Mouse (Mus musculus): ENCODE data around the gene Pcsk5. TPM values are rescaled to one million over a fixed set of nuclear protein-coding genes. Genes with fewer than 3 reads are reported as not detected.

Gene Pcsk5
- total RNA-seq, 4 experiments from 2014 or later: 1.8 to 2.5 (median 2.1) TPM

DNA sequence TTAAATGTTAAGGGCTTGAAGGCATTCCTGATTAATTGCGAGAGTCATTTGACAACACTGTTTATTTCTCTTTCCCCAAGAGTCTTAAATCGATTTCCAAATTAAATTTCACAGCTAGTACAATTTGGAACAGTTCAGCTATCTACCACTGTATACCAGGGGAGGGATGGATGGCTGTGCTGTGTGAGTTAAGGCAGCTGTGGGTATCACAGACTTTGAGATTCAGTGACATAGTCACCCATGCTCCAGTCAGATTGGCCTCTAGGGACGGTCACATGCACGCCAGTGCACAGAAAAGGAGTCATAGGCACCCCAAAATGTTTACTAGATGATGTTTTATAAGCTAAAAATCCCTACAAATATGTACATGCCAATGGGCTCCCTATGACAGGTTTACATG, 260.0 kb downstream of the Pcsk5 start:
- DNase-seq (ENCODE audit: low spot score): no peak

- DNase-seq (ENCODE audit: low spot score): no peak
Measured at GRCm38 (mm10) chr19:17574564-17574963, 262.9 kb downstream of the Pcsk5 start.

- DNase-seq (ENCODE audit: low spot score): no peak
Measured at GRCm38 (mm10) chr19:17572315-17572714, 265.1 kb downstream of the Pcsk5 start.

- no peak for DNase-seq (ENCODE audit: low spot score)
Measured at GRCm38 (mm10) chr19:17570936-17571335, 266.5 kb downstream of the Pcsk5 start.

DNA sequence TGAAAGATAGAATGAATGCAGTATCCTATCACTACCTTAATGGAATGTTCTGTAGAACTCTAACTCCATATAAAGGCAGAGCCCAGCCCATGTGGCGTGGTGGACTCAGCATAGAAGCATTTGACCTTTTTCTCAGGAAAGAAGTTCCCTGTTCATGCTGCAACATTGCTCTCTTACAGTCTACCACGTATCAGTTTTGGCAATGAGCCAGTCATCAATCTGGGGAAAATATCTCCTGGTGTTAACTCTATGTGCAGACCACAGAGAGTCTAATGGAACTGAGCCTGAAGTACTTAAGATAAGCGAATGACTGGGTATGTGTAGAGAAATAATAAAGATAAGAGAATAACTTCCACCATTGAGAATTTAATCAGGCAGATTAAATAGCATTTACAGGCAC, 270.2 kb downstream of the Pcsk5 start:
- no peak for DNase-seq (ENCODE audit: low spot score)

GRCm38 (mm10) chr19:17566097-17566496, 271.3 kb downstream of the Pcsk5 start:
- DNase-seq (ENCODE audit: low spot score): no peak

- DNase-seq (ENCODE audit: low spot score): no peak
Measured at GRCm38 (mm10) chr19:17558764-17559163, 278.7 kb downstream of the Pcsk5 start.

GRCm38 (mm10) chr19:17555159-17555558, 282.3 kb downstream of the Pcsk5 start:
- DNase-seq (ENCODE audit: low spot score): no peak

DNA sequence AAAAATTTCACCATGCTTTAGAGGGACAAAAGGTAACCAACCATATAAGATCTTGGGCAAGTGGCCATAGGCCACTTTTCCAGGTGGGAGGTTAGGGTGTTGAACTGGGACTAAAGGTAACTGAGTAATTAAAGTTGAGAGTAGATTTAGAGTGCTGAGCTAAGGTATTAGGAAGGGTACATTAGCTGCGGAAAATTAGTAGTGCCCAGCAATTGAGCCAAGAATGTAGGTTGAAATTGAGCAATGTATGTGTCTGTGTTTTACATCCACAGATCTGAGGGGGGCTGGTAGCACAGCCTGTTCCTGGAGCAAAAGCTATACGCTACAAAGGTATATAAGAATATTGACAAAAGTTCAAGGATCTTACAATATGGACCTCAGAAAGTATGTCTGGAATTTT, 282.9 kb downstream of the Pcsk5 start:
- no peak for DNase-seq (ENCODE audit: low spot score)

DNA sequence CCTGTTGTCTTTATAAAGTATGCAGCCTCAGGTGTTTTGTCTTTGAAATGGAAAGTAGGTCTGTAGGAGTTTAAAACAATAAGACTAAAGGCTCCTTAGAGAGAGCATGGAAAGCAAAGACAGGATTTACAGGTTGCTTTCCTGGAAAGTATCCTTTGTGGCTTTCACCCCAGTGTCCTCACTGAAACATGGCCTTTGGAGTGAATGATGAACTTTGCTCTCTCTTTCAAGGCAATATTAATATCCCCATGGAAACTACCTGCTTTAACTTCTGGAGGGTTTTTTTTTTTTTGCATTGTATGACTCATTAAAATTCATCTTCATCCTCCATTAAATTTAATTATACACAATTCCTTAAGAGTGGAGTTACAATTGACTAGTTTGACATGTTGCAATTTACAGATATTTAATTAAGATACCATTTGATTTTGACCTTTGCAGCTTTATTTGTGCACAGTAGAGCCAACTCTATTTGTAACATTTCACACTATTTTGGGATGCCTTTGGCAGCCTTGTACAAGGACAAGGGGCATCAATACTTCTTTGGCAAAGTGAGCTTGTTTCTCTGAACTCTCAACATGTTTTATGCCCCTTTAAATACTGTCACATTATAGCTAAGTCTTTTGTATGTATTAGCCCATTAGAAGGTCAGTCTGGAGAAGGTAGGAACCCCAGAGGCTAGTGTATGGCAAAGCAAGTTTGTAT, 283.9 kb downstream of the Pcsk5 start:
- DNase-seq (ENCODE audit: low spot score): no peak

GRCm38 (mm10) chr19:17528746-17529532, 308.5 kb downstream of the Pcsk5 start:
- DNase-seq (ENCODE audit: low spot score): no peak

GRCm38 (mm10) chr19:17525558-17525957, 311.9 kb downstream of the Pcsk5 start:
- no peak for DNase-seq (ENCODE audit: low spot score)

GRCm38 (mm10) chr19:17514456-17514855, 323.0 kb downstream of the Pcsk5 start:
- DNase-seq (ENCODE audit: low spot score): no peak

GRCm38 (mm10) chr19:17511283-17511682, 326.1 kb downstream of the Pcsk5 start:
- no peak for DNase-seq (ENCODE audit: low spot score)

- no peak for DNase-seq (ENCODE audit: low spot score)
Measured at GRCm38 (mm10) chr19:17504212-17504611, 333.2 kb downstream of the Pcsk5 start.

GRCm38 (mm10) chr19:17498586-17499235, 338.7 kb downstream of the Pcsk5 start:
- peak; percentile 48 for DNase-seq (ENCODE audit: low spot score)

GRCm38 (mm10) chr19:17496131-17496530, 341.3 kb downstream of the Pcsk5 start:
- DNase-seq (ENCODE audit: low spot score): no peak

DNA sequence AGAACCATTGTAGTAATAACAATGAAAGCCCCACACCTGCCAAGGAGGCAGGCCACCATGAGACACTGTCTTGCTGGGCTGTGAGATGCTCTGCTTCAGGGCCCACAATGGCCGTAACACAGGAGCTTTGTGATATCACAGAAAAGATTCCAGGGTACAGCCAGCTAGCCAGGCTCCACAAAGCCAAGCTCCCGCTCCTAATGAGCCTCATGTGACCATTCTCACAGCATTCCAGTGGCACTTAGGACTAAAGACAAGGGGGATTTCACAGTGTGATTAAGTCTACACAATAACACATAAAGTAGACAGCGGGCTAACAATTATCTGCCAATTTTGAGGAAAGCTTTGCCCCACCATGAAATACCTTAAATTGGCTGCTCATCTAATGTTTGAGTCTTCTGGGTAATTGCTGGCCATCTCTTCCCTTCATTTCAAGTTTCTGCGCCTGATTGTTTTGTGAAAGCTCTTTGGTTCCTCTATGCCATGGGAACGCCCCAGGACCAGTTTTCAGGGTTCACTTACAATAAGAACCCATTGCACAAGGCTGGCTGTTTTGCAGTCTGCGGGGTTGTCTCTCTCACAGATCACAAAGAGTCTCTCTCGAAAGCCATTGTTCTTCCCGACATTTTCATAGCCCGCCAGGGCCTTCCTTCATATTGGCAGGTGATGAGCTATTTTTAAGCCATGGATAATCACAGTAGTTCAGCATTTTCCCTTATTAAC, 345.4 kb downstream of the Pcsk5 start:
- no peak for DNase-seq (ENCODE audit: low spot score)

DNA sequence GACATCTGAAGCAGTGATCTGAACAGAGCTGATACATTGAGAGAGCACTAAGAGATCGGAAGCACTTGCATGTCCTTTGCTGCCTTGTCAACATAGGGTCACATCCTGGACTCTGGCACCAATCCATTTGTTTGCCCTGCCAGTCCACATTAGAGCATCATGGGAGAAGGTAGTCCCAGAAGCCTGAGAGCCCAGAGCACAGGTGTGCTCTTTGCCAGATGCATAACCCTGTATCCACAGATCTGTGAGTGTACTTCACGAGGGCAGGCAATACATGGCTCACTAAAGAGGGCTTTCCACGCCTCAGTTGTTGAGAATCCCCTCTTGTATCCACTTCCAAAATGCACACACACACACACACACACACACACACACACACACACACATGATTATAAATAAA, 346.1 kb downstream of the Pcsk5 start:
- DNase-seq (ENCODE audit: low spot score): no peak

GRCm38 (mm10) chr19:17489866-17490141, 347.6 kb downstream of the Pcsk5 start:
- no peak for DNase-seq (ENCODE audit: low spot score)

DNA sequence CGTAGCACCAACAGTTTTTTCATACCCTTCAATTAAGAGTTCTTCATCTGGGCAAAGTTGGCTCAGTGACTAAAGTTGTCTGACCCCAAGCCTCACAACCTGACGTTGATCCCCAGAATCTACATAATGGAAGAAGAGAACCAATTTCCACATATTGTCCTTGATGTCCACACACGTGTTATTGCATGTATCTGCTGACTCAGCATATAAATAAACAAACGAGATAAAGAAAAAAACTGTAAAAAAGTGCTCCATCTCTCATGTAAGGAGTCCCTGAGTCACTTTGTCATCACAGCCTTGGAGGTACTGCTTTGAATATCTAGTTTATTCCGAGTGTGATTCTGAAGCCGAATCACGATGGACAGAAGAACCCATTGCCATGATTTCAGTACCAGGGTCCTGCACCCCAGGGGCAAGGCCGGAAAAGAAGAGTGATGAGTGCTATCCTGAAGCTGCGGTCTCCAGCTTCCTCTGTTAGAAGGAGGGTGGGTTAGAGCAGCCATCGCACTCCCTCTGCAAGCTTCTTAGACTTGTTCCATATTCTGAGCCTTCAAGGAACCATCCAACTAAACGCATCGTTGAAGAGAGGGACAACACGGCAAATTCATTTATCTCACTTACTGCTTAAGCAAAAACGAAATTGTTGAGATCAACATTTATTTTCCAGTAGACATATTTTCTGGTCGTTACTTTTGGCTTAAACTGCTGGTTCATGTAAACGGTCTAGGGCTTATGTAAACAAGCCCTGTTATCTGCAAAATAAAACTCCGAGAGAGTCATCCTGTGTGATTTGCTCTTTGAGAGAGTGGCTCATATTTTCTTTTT, 348.2 kb downstream of the Pcsk5 start:
- no peak for DNase-seq (ENCODE audit: low spot score)
